Mouse (Mus musculus) myocyte (in vitro differentiated cells): ENCODE data around the gene Lypla2.
A peak's percentile ranks its signal among the peaks of the same experiment; 100 is the strongest.

ENCODE experiments used
- CEBPB ChIP-seq: IDR thresholded peaks from 2 replicates; pipeline ENCODE4 v1.6.1; 2011; ENCODE audit warnings: mild to moderate bottlenecking, moderate library complexity; ENCODE audit not compliant: poor library complexity, insufficient read depth, severe bottlenecking
- E2F4 ChIP-seq: IDR thresholded peaks from one replicate; pipeline ENCODE4 v1.6.1; 2011; ENCODE audit warnings: mild to moderate bottlenecking, control low read depth, moderate library complexity; ENCODE audit not compliant: insufficient read depth
- MAX ChIP-seq: IDR thresholded peaks from one replicate; pipeline ENCODE4 v1.6.1; 2011; ENCODE audit warnings: low read depth, mild to moderate bottlenecking, control low read depth
- MYOD1 ChIP-seq, 3 experiments: IDR thresholded peaks; one replicate each; pipeline ENCODE4 v1.6.1; 2011; ENCODE audit warnings: control low read depth in 2 of 3, low read depth in 2 of 3, mild to moderate bottlenecking in 2 of 3, moderate library complexity in 1 of 3; ENCODE audit not compliant: insufficient read length in 2 of 3, control insufficient read depth in 1 of 3
- MYOG ChIP-seq, 3 experiments: IDR thresholded peaks; one replicate each; pipeline ENCODE4 v1.6.1; 2011; ENCODE audit warnings: control low read depth in 2 of 3, low read depth in 2 of 3, mild to moderate bottlenecking in 2 of 3; ENCODE audit not compliant: insufficient read length in 2 of 3, control insufficient read depth in 1 of 3, insufficient read depth in 1 of 3
- POLR2A ChIP-seq: IDR thresholded peaks from one replicate; pipeline ENCODE4 v1.6.1; 2011; ENCODE audit warnings: low read depth, mild to moderate bottlenecking, control low read depth, moderate library complexity; ENCODE audit not compliant: insufficient read length
- POLR2AphosphoS2 ChIP-seq: IDR thresholded peaks from one replicate; pipeline ENCODE4 v1.6.1; 2011; ENCODE audit warnings: low read depth, control low read depth; ENCODE audit not compliant: insufficient read length
- TCF12 ChIP-seq: IDR thresholded peaks from one replicate; pipeline ENCODE4 v1.6.1; 2011; ENCODE audit warnings: mild to moderate bottlenecking, control low read depth; ENCODE audit not compliant: poor library complexity, insufficient read depth, severe bottlenecking
- TCF3 ChIP-seq: IDR thresholded peaks from one replicate; pipeline ENCODE4 v1.6.1; 2011; ENCODE audit warnings: low read depth, control low read depth; ENCODE audit not compliant: insufficient read length
- USF1 ChIP-seq: IDR thresholded peaks from one replicate; pipeline ENCODE4 v1.6.1; 2011; ENCODE audit warnings: low read depth, mild to moderate bottlenecking, control low read depth, moderate library complexity

- TF ChIP-seq POLR2A, result peak; percentile 96
- peak in 2 of 3 experiments; percentile 71 to 90 for TF ChIP-seq MYOD1 (IDR thresholded peaks at IDR 0.05; ENCODE audit: control insufficient read depth in 1 of 3, insufficient read length in 2 of 3, low read depth in 2 of 3)
- no peak for TF ChIP-seq CEBPB
- no peak for TF ChIP-seq USF1
- TF ChIP-seq MAX, result no peak
- no peak for TF ChIP-seq TCF3
- peak; percentile 98 for TF ChIP-seq POLR2AphosphoS2
- TF ChIP-seq E2F4, result no peak
- TF ChIP-seq MYOG (IDR thresholded peaks at IDR 0.05; ENCODE audit: control insufficient read depth in 1 of 3, insufficient read depth in 1 of 3, insufficient read length in 2 of 3, low read depth in 2 of 3), result peak in 2 of 3 experiments; percentile 67 to 73
- TF ChIP-seq TCF12, result no peak
Measured at GRCm38 (mm10) chr4:135964426-135964825, 8.0 kb downstream of the Lypla2 start.
